Mouse (Mus musculus): ENCODE results near the gene Evi5. TPM values are rescaled to one million over a fixed set of nuclear protein-coding genes. Genes with fewer than 3 reads are reported as not detected.

Evi5 gene
- polyA plus RNA-seq, 1 experiment from 2014 or later, result 59.4 TPM

DNA sequence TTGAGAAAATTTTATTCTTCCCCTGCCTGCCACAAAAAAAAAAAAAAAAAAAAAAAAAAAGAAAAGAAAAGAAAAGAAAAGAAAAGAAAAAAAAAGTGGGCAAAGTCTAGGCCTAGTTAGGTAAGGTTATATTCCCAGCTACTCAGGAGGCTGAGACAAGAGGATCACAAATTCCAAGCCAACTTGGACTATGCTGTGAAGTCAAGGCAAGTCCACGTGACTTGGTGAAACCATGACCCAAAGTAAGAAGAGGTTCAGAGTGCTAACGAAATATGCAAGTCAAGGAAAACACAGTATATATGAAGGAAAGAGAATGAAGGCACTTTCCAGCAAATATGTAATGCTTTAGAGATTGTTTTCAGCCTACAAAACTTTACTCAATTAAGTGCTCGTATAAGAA lies 82.4 kb downstream of the Evi5 start:
- H3K4me3 ChIP-seq, result no peak overlapping the region
- H3K4me1 ChIP-seq, result no peaks in the 10 kb centered on the region
- H3K36me3 ChIP-seq, result peaks cover 6% of the 10 kb centered on the region; the same call in 1 of the 2 replicates
- H3K9ac ChIP-seq, result no peak overlapping the region
- H3K9me3 ChIP-seq, result no peaks in the 10 kb centered on the region
- no peak overlapping the region for H3K4me2 ChIP-seq (replicated peaks)
- no peak for ATAC-seq (ENCODE audit: low FRiP score, low read depth)
- no peak overlapping the region for H3K27ac ChIP-seq
- WGBS, result 98% methylated on average over 3 of the region's 3 CpGs
- no peaks in the 10 kb centered on the region for H3K27me3 ChIP-seq (replicated peaks)

DNA sequence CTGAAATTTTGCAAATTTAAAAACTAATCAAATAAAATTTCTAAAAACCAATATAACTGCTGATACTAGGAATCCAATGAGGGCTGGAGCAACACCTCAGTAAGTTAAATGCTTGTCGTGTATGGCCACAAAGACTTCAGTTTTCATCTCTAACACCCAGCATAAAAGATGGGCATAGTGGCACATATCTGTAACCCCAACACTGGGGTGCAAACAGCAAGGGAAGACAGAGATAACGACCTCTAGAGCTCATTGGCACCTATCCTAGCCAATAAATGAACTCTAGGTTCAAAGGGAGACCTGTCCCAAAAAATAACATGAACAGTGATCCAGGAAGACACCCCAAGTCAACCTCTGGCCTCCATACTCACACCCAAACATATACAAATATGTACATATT lies 82.9 kb downstream of the Evi5 start:
- H3K4me2 ChIP-seq (replicated peaks), result no peak overlapping the region
- H3K27me3 ChIP-seq (replicated peaks), result no peaks in the 10 kb centered on the region
- H3K9ac ChIP-seq, result no peak overlapping the region
- no peak overlapping the region for H3K4me3 ChIP-seq
- 88% methylated on average over 2 of the region's 2 CpGs for WGBS
- H3K27ac ChIP-seq, result no peak overlapping the region
- peaks cover 5% of the 10 kb centered on the region; the same call in 1 of the 2 replicates for H3K36me3 ChIP-seq
- ATAC-seq (ENCODE audit: low FRiP score, low read depth), result no peak
- H3K9me3 ChIP-seq, result no peaks in the 10 kb centered on the region
- H3K4me1 ChIP-seq, result no peaks in the 10 kb centered on the region

DNA sequence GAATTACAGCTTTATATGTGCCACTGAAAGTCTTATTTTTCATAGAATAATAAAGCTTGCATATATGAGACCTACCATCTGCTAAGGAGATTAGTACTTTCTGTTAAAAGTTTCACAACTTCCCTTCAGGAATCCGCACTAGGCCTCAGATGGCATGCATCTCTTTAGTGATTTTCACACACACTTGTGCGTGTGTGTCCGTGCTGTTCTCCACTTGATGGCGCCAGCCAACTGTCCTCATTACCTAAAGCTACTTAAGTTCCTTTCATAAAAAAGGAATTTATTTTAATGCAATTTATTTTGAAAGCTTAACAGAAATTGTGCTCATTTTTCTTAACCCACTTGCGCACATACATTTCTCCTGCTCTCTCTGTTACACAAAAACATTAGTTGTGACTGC lies 85.4 kb downstream of the Evi5 start:
- H3K4me3 ChIP-seq, result no peak overlapping the region
- no peak overlapping the region for H3K4me2 ChIP-seq (replicated peaks)
- H3K4me1 ChIP-seq, result no peaks in the 10 kb centered on the region
- no peak for ATAC-seq (ENCODE audit: low FRiP score, low read depth)
- H3K27ac ChIP-seq, result no peak overlapping the region
- no peaks in the 10 kb centered on the region for H3K9me3 ChIP-seq
- no peak overlapping the region for H3K9ac ChIP-seq
- peaks cover 6% of the 10 kb centered on the region for H3K36me3 ChIP-seq
- WGBS, result 82% methylated on average over 5 of the region's 5 CpGs
- no peaks in the 10 kb centered on the region for H3K27me3 ChIP-seq (replicated peaks)

DNA sequence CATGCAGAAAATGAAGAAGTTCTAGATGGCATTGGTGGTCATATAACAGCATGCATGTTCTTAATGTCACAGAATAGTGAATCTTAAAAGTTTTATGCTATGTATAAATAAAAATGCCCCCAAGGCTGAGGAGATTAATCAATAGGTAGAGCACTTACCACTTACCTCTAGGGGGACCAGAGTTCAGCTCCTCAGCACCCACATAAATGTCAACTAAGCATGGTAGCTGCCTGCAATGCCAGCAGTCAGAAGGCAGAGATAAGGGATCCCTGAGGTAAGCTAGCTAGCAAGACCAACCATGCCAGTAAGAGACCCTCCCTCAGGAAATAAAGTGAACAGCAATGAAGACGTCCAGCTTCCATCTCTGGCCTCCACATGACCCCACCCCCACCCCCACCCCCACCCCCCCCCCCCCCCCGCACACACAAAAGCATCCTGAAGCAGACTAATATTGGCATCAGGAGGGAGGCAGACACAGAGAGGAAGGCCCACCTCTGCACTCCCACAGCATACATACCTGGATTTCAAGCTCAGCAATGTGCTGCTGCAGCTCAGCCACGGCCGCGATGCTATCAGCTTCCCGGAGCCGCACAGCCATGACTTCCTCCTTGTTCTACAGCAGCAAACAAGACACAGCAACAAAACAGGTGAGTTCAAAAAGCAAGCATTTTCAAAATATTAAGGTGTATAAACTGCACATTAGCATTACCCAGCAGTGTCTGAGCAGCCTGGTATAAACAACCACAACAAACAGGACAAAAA lies 87.0 kb downstream of the Evi5 start:
- Histone ChIP-seq H3K4me1 (no peaks in the 10 kb centered on the region), H3K27me3 (replicated peaks) (no peaks in the 10 kb centered on the region), H3K27ac (no peak overlapping the region), H3K9me3 (no peaks in the 10 kb centered on the region), H3K9ac (no peak overlapping the region), H3K4me3 (no peak overlapping the region), H3K4me2 (replicated peaks) (no peak overlapping the region), H3K36me3 (peaks cover 6% of the 10 kb centered on the region)
- 89% methylated on average over 6 of the region's 7 CpGs for WGBS
- no peak for ATAC-seq (ENCODE audit: low FRiP score, low read depth)

DNA sequence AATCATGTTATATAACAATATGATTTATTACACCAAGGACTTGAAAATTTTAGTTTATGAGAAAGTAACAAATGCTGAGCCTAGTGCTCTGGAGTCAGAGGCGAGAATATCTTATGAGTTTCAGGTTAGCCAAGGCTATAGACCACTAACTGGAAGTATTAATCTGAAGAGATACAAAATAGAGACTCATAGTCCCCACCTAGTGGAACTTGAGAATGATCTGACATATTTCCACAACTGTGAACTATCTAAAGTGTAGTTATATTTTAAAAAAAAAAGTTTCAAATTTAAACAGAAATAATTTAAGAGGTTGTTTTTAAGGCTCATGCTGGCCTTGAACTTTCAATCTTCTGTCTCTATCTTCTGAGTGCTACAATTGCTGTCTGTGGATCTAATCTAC lies 92.5 kb downstream of the Evi5 start:
- Histone ChIP-seq H3K36me3 (peaks cover 4% of the 10 kb centered on the region), H3K27ac (no peak overlapping the region), H3K9me3 (no peaks in the 10 kb centered on the region), H3K4me2 (replicated peaks) (no peak overlapping the region), H3K4me1 (no peaks in the 10 kb centered on the region), H3K9ac (no peak overlapping the region), H3K27me3 (replicated peaks) (no peaks in the 10 kb centered on the region), H3K4me3 (no peak overlapping the region)
- WGBS, result 89% methylated on average over 1 of the region's 1 CpGs
- ATAC-seq (ENCODE audit: low FRiP score, low read depth), result no peak

DNA sequence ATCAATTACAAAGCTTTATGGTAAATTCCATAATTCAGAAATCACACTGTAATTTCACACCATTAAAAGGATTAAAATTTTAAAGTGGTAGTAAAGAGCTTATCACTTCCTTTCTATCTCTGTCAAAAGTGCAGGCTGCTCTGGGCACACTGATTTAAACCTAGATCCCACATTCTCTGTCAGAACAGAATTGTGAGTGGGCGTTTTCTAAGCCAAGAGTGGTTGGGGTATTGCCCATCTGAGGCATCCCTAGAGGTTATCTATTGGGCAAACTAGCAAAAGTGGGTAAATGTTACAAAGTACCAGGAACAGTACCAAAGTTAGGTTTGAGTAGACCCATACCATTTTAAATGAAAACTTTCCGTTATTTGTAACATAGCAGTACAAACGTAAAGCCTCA lies 96.1 kb downstream of the Evi5 start:
- ATAC-seq (ENCODE audit: low FRiP score, low read depth), result no peak
- Histone ChIP-seq H3K27me3 (replicated peaks) (no peaks in the 10 kb centered on the region), H3K4me2 (replicated peaks) (no peak overlapping the region), H3K27ac (no peak overlapping the region), H3K9me3 (no peaks in the 10 kb centered on the region), H3K4me1 (no peaks in the 10 kb centered on the region), H3K4me3 (no peak overlapping the region), H3K9ac (no peak overlapping the region), H3K36me3 (no peaks in the 10 kb centered on the region)
- WGBS, result 94% methylated on average over 3 of the region's 3 CpGs

DNA sequence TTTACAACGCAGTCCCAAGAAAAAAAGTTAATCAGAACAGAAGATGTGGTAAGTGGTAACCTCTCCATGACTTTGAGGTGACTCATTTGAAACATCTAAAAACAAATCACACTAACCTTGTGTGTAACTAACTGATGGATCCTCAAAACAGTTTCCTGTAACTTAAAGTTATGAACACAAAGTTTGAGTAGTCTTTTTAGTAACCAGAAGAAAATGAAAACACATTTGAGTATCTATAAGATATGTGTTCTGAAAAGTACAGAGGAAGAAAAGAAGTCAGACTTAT lies 97.4 kb downstream of the Evi5 start:
- no peaks in the 10 kb centered on the region for H3K36me3 ChIP-seq
- H3K27ac ChIP-seq, result no peak overlapping the region
- no peaks in the 10 kb centered on the region for H3K27me3 ChIP-seq (replicated peaks)
- no peaks in the 10 kb centered on the region for H3K4me1 ChIP-seq
- no peak for ATAC-seq (ENCODE audit: low FRiP score, low read depth)
- WGBS, result 98% methylated on average over 1 of the region's 1 CpGs
- H3K9me3 ChIP-seq, result no peaks in the 10 kb centered on the region
- no peak overlapping the region for H3K9ac ChIP-seq
- H3K4me3 ChIP-seq, result no peak overlapping the region
- no peak overlapping the region for H3K4me2 ChIP-seq (replicated peaks)

DNA sequence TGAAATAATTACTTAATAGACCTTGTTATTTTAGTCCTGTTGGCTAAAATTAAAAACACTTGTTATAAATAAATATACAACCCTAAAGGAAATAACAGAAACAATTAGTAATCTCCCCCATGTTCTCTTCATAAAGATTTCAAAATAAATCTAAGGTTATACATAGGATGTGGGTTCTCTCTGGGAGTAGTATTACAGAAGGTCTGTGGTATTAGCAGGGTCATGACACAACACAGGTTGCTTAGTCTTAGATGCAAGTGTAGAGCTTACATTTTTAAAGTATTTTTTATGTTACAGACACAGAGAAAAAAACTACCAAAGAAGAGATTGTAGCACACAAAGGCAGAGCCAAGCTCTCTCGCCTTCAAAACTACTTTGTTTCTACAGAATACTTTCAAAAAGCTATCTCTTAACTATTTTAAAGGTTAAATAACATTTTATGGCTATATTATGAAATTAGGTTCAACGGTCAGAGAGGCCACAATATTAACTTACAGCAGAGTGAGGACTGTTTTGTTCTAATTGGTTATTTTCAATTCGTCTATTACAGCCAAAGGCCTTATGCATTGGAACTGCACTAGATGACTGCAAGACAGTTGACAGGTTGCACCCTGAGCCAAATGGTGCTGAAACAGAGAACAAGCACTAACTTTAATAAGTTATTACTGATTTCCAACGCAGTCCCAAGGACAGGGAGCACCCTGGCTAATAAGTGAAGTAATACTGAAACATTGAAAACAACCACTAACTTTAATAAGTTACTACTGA lies 97.9 kb downstream of the Evi5 start:
- no peak overlapping the region for H3K4me2 ChIP-seq (replicated peaks)
- H3K9ac ChIP-seq, result no peak overlapping the region
- no peak for ATAC-seq (ENCODE audit: low FRiP score, low read depth)
- no peak overlapping the region for H3K4me3 ChIP-seq
- WGBS, result 90% methylated on average over 4 of the region's 4 CpGs
- H3K4me1 ChIP-seq, result no peaks in the 10 kb centered on the region
- no peaks in the 10 kb centered on the region for H3K36me3 ChIP-seq
- H3K27me3 ChIP-seq (replicated peaks), result no peaks in the 10 kb centered on the region
- no peak overlapping the region for H3K27ac ChIP-seq
- no peaks in the 10 kb centered on the region for H3K9me3 ChIP-seq

DNA sequence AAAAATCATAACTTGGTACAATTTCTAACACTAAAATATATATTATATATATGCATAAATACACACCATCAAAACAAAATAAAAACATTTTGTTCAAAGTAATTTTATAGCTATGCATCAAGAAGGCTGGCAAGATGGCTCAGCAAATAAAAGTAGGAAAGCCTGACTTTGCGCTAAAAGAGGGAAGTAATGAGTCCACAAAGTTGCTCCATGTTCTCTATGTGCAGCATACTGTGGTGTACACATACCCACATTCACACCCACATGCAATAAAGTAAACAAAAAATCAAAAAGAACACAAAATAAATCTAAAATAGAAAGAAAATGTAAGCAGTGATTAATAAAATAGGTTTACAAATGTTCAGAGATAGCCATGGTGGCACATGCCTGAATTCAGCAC lies 99.0 kb downstream of the Evi5 start:
- no peak overlapping the region for H3K4me2 ChIP-seq (replicated peaks)
- no peak for ATAC-seq (ENCODE audit: low FRiP score, low read depth)
- no peaks in the 10 kb centered on the region for H3K4me1 ChIP-seq
- no peaks in the 10 kb centered on the region for H3K9me3 ChIP-seq
- H3K27me3 ChIP-seq (replicated peaks), result no peaks in the 10 kb centered on the region
- WGBS, result 98% methylated on average over 1 of the region's 1 CpGs
- no peak overlapping the region for H3K27ac ChIP-seq
- no peak overlapping the region for H3K9ac ChIP-seq
- H3K4me3 ChIP-seq, result no peak overlapping the region
- H3K36me3 ChIP-seq, result no peaks in the 10 kb centered on the region

DNA sequence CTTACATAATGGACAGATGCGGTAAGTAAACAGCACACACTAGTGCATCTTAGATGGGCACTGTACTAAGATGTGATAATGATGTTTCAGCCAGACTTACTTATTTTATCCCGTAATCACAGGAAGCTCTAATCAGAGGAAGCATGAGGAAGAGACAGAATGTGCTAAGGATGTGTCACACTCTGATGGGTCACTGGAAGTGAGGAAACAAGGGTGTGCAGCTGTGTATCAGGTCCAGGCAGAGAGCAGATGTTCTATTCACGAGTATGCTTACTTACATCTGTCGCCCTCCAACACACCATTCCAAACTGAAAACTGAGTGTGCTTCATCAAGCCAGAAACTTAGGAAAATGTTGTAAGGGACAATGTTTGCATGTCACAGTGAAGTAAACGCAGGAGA lies 102.9 kb downstream of the Evi5 start:
- H3K9me3 ChIP-seq, result peaks cover 6% of the 10 kb centered on the region; the same call in 1 of the 2 replicates
- H3K27ac ChIP-seq, result no peak overlapping the region
- H3K27me3 ChIP-seq (replicated peaks), result no peaks in the 10 kb centered on the region
- H3K4me2 ChIP-seq (replicated peaks), result no peak overlapping the region
- peaks cover 8% of the 10 kb centered on the region for H3K36me3 ChIP-seq
- no peak overlapping the region for H3K9ac ChIP-seq
- ATAC-seq (ENCODE audit: low FRiP score, low read depth), result no peak
- WGBS, result 89% methylated on average over 5 of the region's 5 CpGs
- no peaks in the 10 kb centered on the region for H3K4me1 ChIP-seq
- H3K4me3 ChIP-seq, result no peak overlapping the region

DNA sequence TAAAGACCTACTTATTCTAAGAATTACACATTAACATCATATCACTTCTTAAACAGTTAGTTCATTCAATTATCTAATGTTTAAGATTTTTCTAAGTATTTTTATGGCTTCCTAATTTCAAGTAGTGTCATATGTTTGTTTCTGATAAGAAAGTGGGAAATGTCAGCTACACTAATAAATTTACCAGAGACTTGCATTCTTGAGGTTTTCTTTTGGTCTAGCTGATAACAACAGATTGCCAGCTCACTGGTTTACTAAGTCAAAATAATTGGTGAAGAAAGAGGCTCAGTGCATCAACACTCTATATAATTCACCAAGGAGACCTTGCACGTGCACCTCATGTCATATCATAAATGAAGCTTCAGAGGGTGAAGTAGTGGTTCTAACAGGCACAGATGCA lies 106.7 kb downstream of the Evi5 start:
- H3K27ac ChIP-seq, result no peak overlapping the region
- H3K36me3 ChIP-seq, result peaks cover 8% of the 10 kb centered on the region
- H3K9ac ChIP-seq, result no peak overlapping the region
- H3K4me3 ChIP-seq, result no peak overlapping the region
- H3K4me1 ChIP-seq, result no peaks in the 10 kb centered on the region
- 88% methylated on average over 1 of the region's 1 CpGs for WGBS
- H3K4me2 ChIP-seq (replicated peaks), result no peak overlapping the region
- no peak for ATAC-seq (ENCODE audit: low FRiP score, low read depth)
- no peaks in the 10 kb centered on the region for H3K27me3 ChIP-seq (replicated peaks)
- H3K9me3 ChIP-seq, result peaks cover 6% of the 10 kb centered on the region; the same call in 1 of the 2 replicates

DNA sequence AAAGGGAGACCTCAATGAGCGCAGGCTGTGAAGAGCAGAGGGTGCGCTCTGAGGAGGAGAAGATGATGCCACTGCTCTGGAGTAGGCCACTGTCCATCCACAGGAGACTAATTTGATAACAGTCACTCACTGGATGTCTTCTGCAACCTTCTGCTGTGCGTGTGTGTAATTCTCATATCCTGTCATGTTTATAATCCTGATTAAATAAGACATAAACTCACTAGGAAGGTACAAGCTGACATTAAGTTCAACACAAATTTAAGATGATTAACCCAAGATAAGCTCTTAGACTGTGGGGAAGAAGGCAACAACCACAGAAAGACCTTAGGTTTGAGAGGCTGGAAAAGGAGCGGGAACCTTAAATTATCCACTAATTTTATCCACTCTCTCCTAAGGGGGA lies 109.0 kb downstream of the Evi5 start:
- Histone ChIP-seq H3K27me3 (replicated peaks) (no peaks in the 10 kb centered on the region), H3K4me3 (no peak overlapping the region), H3K9me3 (peaks cover 6% of the 10 kb centered on the region; the same call in 1 of the 2 replicates), H3K4me2 (replicated peaks) (no peak overlapping the region), H3K36me3 (peaks cover 8% of the 10 kb centered on the region), H3K27ac (no peak overlapping the region), H3K9ac (no peak overlapping the region), H3K4me1 (no peaks in the 10 kb centered on the region)
- ATAC-seq (ENCODE audit: low FRiP score, low read depth), result no peak
- 95% methylated on average over 4 of the region's 4 CpGs for WGBS

DNA sequence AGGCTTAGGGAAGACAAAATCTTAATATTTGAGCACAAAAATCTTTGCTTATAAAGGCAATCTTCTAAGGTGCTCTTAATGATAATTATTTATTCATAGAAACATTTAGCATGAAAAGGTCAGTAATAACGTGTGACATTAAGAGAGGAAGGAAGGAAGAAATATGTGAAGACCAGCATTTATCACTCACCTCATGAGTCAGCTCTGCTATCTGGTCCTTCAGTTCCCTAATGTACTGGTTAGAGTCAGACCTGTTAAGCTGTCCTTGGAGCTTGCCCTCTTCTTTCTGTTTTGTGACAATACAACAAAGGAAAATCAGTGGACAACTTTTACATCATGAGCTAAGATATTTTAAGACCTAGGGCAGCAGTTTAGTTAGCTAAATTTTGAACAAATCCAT lies 110.4 kb downstream of the Evi5 start:
- 88% methylated on average over 1 of the region's 1 CpGs for WGBS
- Histone ChIP-seq H3K27me3 (replicated peaks) (no peaks in the 10 kb centered on the region), H3K36me3 (peaks cover 8% of the 10 kb centered on the region), H3K4me3 (no peak overlapping the region), H3K27ac (no peak overlapping the region), H3K9ac (no peak overlapping the region), H3K4me1 (no peaks in the 10 kb centered on the region), H3K4me2 (replicated peaks) (no peak overlapping the region), H3K9me3 (peaks cover 6% of the 10 kb centered on the region; the same call in 1 of the 2 replicates)
- no peak for ATAC-seq (ENCODE audit: low FRiP score, low read depth)
